ENCODE assay signal across 8 mouse cellular contexts in the genomic region with DNA sequence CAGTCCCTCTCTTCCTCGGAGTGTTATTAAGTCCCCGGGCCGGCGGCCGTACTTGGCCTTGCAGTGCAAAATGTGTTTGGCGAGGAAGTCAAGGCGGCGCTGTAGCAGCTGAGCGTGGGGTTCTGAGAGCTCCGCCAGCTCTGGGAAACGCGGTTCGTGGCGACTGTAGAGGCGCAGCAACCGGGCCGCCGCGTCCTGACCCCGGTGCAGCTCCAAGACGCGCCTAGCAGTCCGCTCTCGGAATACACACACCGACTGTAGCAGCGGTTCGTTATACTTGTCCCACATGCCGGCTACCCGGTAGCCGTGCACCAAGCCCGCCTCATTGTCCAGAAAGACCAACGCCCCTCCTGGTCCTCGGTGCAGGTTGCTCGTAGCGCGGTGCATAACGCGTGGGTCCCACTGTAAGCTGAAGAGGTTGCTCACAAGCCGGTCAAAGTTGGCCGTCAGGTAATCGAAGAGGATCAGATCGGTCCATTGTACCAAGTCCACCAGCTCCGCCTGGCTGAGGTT. TPM values are rescaled to one million over a fixed set of nuclear protein-coding genes. Genes with fewer than 3 reads are reported as not detected.
DNase-seq lines count a peak whose midpoint lies in the region; ATAC-seq and TF ChIP-seq lines count a peak whose summit lies in the region.

No protein-coding gene starts in this region.

- peak; percentile 92 for DNase-seq in brain, adult 2 months (ENCODE audit: low read depth, low spot score)
- peak; percentile 68 for DNase-seq in embryo, embryonic 9.5 days (ENCODE audit: extremely low spot score)
- peak; percentile 79 for DNase-seq in limb, embryonic 10.5 days (ENCODE audit: low spot score)
- DNase-seq in midbrain, embryonic 11.5 days (ENCODE audit: low spot score, missing footprints): peak; percentile 97
- no peak for DNase-seq in c-Kit-positive CD71-positive TER-119-positive erythroid progenitor cells, embryonic 14.5 days (ENCODE audit: low spot score)

- peak overlapping the region; percentile 76 for H3K9ac ChIP-seq in intestine, embryonic 16.5 days (ENCODE audit: low read depth, low read length)
- H3K9ac ChIP-seq in midbrain, embryonic 11.5 days (ENCODE audit: low read length): peak overlapping the region; percentile 98

- WGBS in intestine, embryonic 16.5 days: under 1% methylated on average over 43 of the region's 43 CpGs
- under 1% methylated on average over 43 of the region's 43 CpGs for WGBS in limb, embryonic 10.5 days
- WGBS in midbrain, embryonic 11.5 days: under 1% methylated on average over 43 of the region's 43 CpGs
- WGBS in small intestine, adult 2 months: 2% methylated on average over 43 of the region's 43 CpGs

- peak overlapping the region; percentile 97 for H3K4me2 ChIP-seq in intestine, embryonic 16.5 days (ENCODE audit: low read depth, low read length)
- H3K4me2 ChIP-seq in midbrain, embryonic 11.5 days: peak overlapping the region; percentile 95

- H3K4me1 ChIP-seq in intestine, embryonic 16.5 days (ENCODE audit: control insufficient read depth, insufficient read depth, low read length): peaks cover 23% of the 10 kb centered on the region
- H3K4me1 ChIP-seq in limb, embryonic 10.5 days: peaks cover 44% of the 10 kb centered on the region
- peaks cover 13% of the 10 kb centered on the region for H3K4me1 ChIP-seq in midbrain, embryonic 11.5 days (ENCODE audit: control insufficient read depth, insufficient read depth, low read length)
- H3K4me1 ChIP-seq in small intestine, adult 2 months (ENCODE audit: control insufficient read depth, insufficient read depth, insufficient read length, low read length): 0 out of 2 replicates have a peak, but pooled peaks cover 6% of the 10 kb centered on the region

- ATAC-seq in granulocyte monocyte progenitor cell, adult 5-6 weeks (replicated peaks; ENCODE audit: poor library complexity, severe bottlenecking): peak; percentile 24; the same call in 1 of the 2 replicates
- peak; percentile 50 for ATAC-seq in intestine, embryonic 16.5 days
- peak; percentile 8; the same call in 1 of the 2 replicates for ATAC-seq in midbrain, embryonic 11.5 days (ENCODE audit: low FRiP score)

- no peaks in the 10 kb centered on the region for H3K36me3 ChIP-seq in intestine, embryonic 16.5 days (ENCODE audit: control insufficient read depth, insufficient read depth, low read length)
- H3K36me3 ChIP-seq in limb, embryonic 10.5 days: 0 out of 2 replicates have a peak, but pooled peaks cover 2% of the 10 kb centered on the region
- no peaks in the 10 kb centered on the region; the same call in 1 of the 2 replicates for H3K36me3 ChIP-seq in midbrain, embryonic 11.5 days (ENCODE audit: control insufficient read depth, insufficient read depth, low read length)
- H3K36me3 ChIP-seq in small intestine, adult 2 months (ENCODE audit: control insufficient read depth, insufficient read depth, low read length): no peaks in the 10 kb centered on the region

- no peaks in the 10 kb centered on the region for H3K27me3 ChIP-seq in intestine, embryonic 16.5 days (replicated peaks; ENCODE audit: control insufficient read depth, insufficient read depth, low read length)
- 0 out of 2 replicates have a peak, but pooled peaks cover 7% of the 10 kb centered on the region for H3K27me3 ChIP-seq in limb, embryonic 10.5 days (ENCODE audit: low read depth, poor library complexity, severe bottlenecking)
- no peaks in the 10 kb centered on the region for H3K27me3 ChIP-seq in midbrain, embryonic 11.5 days (ENCODE audit: control insufficient read depth, insufficient read depth, low read length)
- H3K27me3 ChIP-seq in small intestine, adult 2 months (ENCODE audit: control insufficient read depth, insufficient read depth, low read length): peaks cover 31% of the 10 kb centered on the region

- no peak for TF ChIP-seq CTCF in small intestine, adult 2 months (IDR thresholded peaks at IDR 0.05; ENCODE audit: extremely low read depth, insufficient read length, insufficient replicate concordance, low read depth, low read length)

- H3K9me3 ChIP-seq in intestine, embryonic 16.5 days (ENCODE audit: control insufficient read depth, low read length): no peaks in the 10 kb centered on the region
- H3K9me3 ChIP-seq in limb, embryonic 10.5 days (replicated peaks): no peaks in the 10 kb centered on the region
- H3K9me3 ChIP-seq in midbrain, embryonic 11.5 days (ENCODE audit: control insufficient read depth, low read length): no peaks in the 10 kb centered on the region

- peak overlapping the region; percentile 74; the same call in 1 of the 2 replicates for H3K27ac ChIP-seq in intestine, embryonic 16.5 days (ENCODE audit: low read length)
- peak overlapping the region; percentile 97 for H3K27ac ChIP-seq in limb, embryonic 10.5 days
- peak overlapping the region; percentile 96 for H3K27ac ChIP-seq in midbrain, embryonic 11.5 days (ENCODE audit: low read depth, low read length)
- H3K27ac ChIP-seq in small intestine, adult 2 months (ENCODE audit: insufficient read depth, low read depth, low read length): no peak overlapping the region

- TF ChIP-seq POLR2A in small intestine, adult 2 months (IDR thresholded peaks at IDR 0.05; ENCODE audit: low read depth, low read length): no peak

- peak overlapping the region; percentile 74 for H3K4me3 ChIP-seq in intestine, embryonic 16.5 days (ENCODE audit: low read length)
- H3K4me3 ChIP-seq in limb, embryonic 10.5 days: peak overlapping the region; percentile 82
- H3K4me3 ChIP-seq in midbrain, embryonic 11.5 days (ENCODE audit: low read depth, low read length): peak overlapping the region; percentile 86
- H3K4me3 ChIP-seq in small intestine, adult 2 months (ENCODE audit: low read depth, low read length): peak overlapping the region; percentile 59

RNA-seq across cellular contexts. Expression of a gene that starts 2.0 kb away (rescaled TPM):
- not detected in 2 replicates for total RNA-seq in granulocyte monocyte progenitor cell, adult 5-6 weeks (2014; fragmentation: Nextera tagmentation)
- 0.41 TPM in 1 of 2 replicates, not detected in the other for total RNA-seq in granulocyte monocyte progenitor cell, adult 5-6 weeks (2017)
- polyA plus RNA-seq in intestine, embryonic 16.5 days (2015; fragmentation: Nextera tagmentation; extraction: Ambion mirVana): 2.7 and 3.4 TPM in 2 replicates
- 16.0 and 16.4 TPM in 2 replicates for polyA plus RNA-seq in limb, embryonic 10.5 days (2016; fragmentation: Nextera tagmentation; extraction: Ambion mirVana)
- 25.2 and 25.5 TPM in 2 replicates for polyA plus RNA-seq in midbrain, embryonic 11.5 days (2014; fragmentation: Nextera tagmentation; extraction: Ambion mirVana)
- 1.0 and 1.3 TPM in 2 replicates for polyA plus RNA-seq in small intestine, adult 2 months (2012; rRNA removed)

RNA-seq across cellular contexts. Expression of a gene that starts 42.7 kb away (rescaled TPM):
- 31.9 and 39.3 TPM in 2 replicates for total RNA-seq in granulocyte monocyte progenitor cell, adult 5-6 weeks (2014; fragmentation: Nextera tagmentation)
- 42.2 and 44.7 TPM in 2 replicates for total RNA-seq in granulocyte monocyte progenitor cell, adult 5-6 weeks (2017)
- 10.1 and 10.2 TPM in 2 replicates for polyA plus RNA-seq in intestine, embryonic 16.5 days (2015; fragmentation: Nextera tagmentation; extraction: Ambion mirVana)
- polyA plus RNA-seq in limb, embryonic 10.5 days (2016; fragmentation: Nextera tagmentation; extraction: Ambion mirVana): 26.3 and 30.3 TPM in 2 replicates
- 40.7 and 44.4 TPM in 2 replicates for polyA plus RNA-seq in midbrain, embryonic 11.5 days (2014; fragmentation: Nextera tagmentation; extraction: Ambion mirVana)
- polyA plus RNA-seq in small intestine, adult 2 months (2012; rRNA removed): 4.1 and 4.2 TPM in 2 replicates
